Mouse (Mus musculus) limb, embryonic 11.5 days (tissue): ENCODE data around the gene Fars2. TPM values are rescaled to one million over a fixed set of nuclear protein-coding genes. Genes with fewer than 3 reads are reported as not detected.
"Not testable (repeated sequence)": the region's sequence is repeated elsewhere in the genome, so short reads cannot be mapped to it uniquely, and the experiment has no call there.

Experiments
- ATAC-seq: fragments of 200-750 bp; cut with Nextera tagmentation; 2 replicates; pipeline ENCODE4 v1.8.0; 2017; ENCODE audit warnings: low read depth; ENCODE audit not compliant: insufficient number of reproducible peaks, low FRiP score, low TSS enrichment
- DNase-seq: peaks from one replicate; pipeline ENCODE4 v3.0.0-alpha.2; 2015; ENCODE audit warnings: low spot score
- H3K27ac ChIP-seq: fragments of 300-500 bp; sonication (generic); replicated peaks from 2 replicates; pipeline ENCODE4 v1.5.1; 2014; ENCODE audit warnings: low read depth, mild to moderate bottlenecking, low read length
- H3K27me3 ChIP-seq: fragments of 300-500 bp; sonication (generic); 2 replicates; pipeline ENCODE4 v1.6.1; 2014; ENCODE audit warnings: mild to moderate bottlenecking, low read length, mixed read lengths; ENCODE audit not compliant: control insufficient read depth, insufficient read depth
- H3K36me3 ChIP-seq: fragments of 300-500 bp; sonication (generic); 2 replicates; pipeline ENCODE4 v1.6.1; 2014; ENCODE audit warnings: mild to moderate bottlenecking, low read length, moderate library complexity, mixed read lengths; ENCODE audit not compliant: control insufficient read depth, insufficient read depth
- H3K4me1 ChIP-seq: fragments of 300-500 bp; sonication (generic); 2 replicates; pipeline ENCODE4 v1.6.1; 2014; ENCODE audit warnings: low read length, mixed read lengths; ENCODE audit not compliant: control insufficient read depth, insufficient read depth
- H3K4me2 ChIP-seq: fragments of 300-500 bp; sonication (generic); 2 replicates; pipeline ENCODE4 v1.6.1; 2014; ENCODE audit warnings: low read depth, mild to moderate bottlenecking, moderate library complexity; ENCODE audit not compliant: severe bottlenecking
- H3K4me3 ChIP-seq: fragments of 300-500 bp; sonication (generic); 2 replicates; pipeline ENCODE4 v1.5.1; 2014; ENCODE audit warnings: low read depth, low read length
- H3K9ac ChIP-seq: fragments of 300-500 bp; sonication (generic); 2 replicates; pipeline ENCODE4 v1.6.1; 2014; ENCODE audit warnings: mild to moderate bottlenecking, low read length
- H3K9me3 ChIP-seq: fragments of 300-500 bp; sonication (generic); 2 replicates; pipeline ENCODE4 v1.6.1; 2016; ENCODE audit warnings: low read length; ENCODE audit not compliant: control insufficient read depth
- WGBS: fragments of 180-500 bp; shearing (Covaris S2); extraction: QIAGEN DNeasy Blood & Tissue Kit; methylation state at CpG from one replicate; pipeline ENCODE4 v1.1.7; 2014; 5-methylcytosine and 5-hydroxymethylcytosine counted together
- polyA plus RNA-seq: library from polyadenylated mRNA; unstranded; fragments of >200 nt; fragmentation: Nextera tagmentation; extraction: Ambion mirVana; gene quantifications from 2 replicates; pipeline ENCODE4 v1.2.1, GENCODE M21; 2014

Fars2 gene
- polyA plus RNA-seq, 1 experiment from 2014 or later = 25.9 TPM

DNA sequence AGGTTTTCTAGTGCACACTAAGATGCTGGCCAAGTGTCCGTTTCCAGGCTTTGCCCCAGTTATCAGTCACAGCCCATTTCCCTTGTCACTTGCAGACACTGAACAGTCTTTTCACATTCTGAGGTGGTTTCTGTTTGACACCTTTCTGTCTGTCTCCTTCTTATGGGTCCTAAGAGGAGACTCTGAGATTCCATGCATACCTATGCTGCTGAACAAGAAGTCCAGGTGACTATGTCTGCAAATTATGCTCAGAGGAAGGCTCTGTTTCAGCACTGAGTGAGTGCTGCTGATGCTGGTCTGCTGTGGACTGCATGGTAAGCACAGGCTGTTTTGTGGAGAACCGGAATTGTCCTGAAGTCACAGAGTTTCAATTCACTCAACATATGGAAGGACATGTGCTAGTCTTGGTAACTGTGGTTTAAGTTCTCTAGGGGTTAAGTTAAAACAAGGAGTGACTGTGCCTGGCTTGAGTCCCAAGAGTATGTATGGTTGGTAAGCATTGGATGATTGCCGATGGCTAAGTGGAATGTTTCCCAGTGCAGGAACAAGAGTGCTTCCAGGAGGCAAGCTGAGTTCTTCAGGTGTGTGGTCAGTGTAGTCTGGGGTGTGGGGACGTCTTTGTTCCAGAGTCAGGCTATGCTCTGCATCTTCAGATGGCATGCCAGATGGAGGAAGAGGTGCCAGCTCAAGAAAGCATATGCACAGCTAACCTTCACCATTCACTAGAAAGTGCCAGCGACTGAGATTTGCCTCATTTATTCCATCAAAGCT, 35.7 kb downstream of the Fars2 start:
- Histone ChIP-seq H3K4me1 (no peaks in the 10 kb centered on the region), H3K4me2 (no peak overlapping the region), H3K36me3 (no peaks in the 10 kb centered on the region), H3K9me3 (no peaks in the 10 kb centered on the region), H3K9ac (no peak overlapping the region), H3K4me3 (no peak overlapping the region), H3K27ac (no peak overlapping the region), H3K27me3 (no peaks in the 10 kb centered on the region)
- DNase-seq (no peak), ATAC-seq (no peak)
- 84% methylated on average over 5 of the region's 5 CpGs for WGBS

DNA sequence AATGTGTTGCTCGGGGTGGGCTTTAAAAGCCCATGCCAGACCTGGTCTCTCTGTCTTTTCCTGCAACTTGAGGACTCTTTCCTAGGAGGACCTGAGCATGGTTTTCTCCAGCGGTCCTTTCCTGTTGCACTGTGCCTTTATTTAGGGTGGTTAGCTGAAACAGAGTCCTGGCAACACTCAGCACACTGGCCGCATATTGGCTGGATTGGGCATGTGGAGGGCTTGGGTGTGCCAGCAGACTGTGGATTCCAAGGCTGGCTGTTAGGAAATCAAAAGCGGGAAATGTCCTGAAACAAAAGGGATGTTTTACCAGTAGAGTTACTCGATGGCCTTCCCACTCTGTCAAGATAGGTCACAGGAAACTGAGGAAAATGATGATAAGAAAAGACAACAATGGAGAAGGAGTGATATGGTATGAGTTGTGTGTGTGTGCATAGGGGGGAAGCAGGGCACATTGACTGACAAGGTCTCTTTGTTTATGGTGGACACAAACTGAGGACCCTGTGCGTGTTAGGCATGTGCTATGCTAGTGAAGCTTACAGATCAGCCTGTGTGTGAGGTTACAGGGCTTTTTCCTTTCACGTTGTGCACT, 39.2 kb downstream of the Fars2 start:
- DNase-seq = no peak
- Histone ChIP-seq H3K9ac (no peak overlapping the region), H3K27ac (no peak overlapping the region), H3K4me1 (no peaks in the 10 kb centered on the region), H3K4me2 (no peak overlapping the region), H3K27me3 (no peaks in the 10 kb centered on the region), H3K9me3 (no peaks in the 10 kb centered on the region), H3K36me3 (no peaks in the 10 kb centered on the region), H3K4me3 (no peak overlapping the region)
- ATAC-seq = no peak
- WGBS = 97% methylated on average over 7 of the region's 7 CpGs

DNA sequence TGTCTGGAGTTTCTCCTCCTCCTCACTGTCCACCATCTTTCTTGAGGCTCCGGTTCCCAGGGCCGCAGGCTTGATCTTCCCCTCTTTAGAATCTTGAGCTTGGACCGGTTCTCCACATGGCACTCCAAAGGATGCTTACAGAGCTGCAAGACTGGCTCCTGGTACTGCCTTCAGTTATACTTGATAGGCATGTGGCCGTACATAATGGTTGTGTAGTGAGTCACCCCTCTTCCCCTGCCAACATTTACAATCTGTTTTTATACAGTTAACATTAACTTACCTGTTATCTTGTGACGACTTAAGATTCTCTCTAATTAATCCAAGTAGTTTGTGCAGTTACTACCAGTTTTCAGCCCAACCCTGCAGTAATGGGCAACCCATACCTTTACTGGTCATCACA, 46.2 kb downstream of the Fars2 start:
- no peak overlapping the region for H3K9ac ChIP-seq
- no peak overlapping the region for H3K27ac ChIP-seq
- no peaks in the 10 kb centered on the region for H3K27me3 ChIP-seq
- H3K9me3 ChIP-seq = no peaks in the 10 kb centered on the region
- H3K4me3 ChIP-seq = no peak overlapping the region
- WGBS = 92% methylated on average over 5 of the region's 5 CpGs
- ATAC-seq = no peak
- H3K4me2 ChIP-seq = no peak overlapping the region
- no peak for DNase-seq
- H3K4me1 ChIP-seq = no peaks in the 10 kb centered on the region
- H3K36me3 ChIP-seq = no peaks in the 10 kb centered on the region

DNA sequence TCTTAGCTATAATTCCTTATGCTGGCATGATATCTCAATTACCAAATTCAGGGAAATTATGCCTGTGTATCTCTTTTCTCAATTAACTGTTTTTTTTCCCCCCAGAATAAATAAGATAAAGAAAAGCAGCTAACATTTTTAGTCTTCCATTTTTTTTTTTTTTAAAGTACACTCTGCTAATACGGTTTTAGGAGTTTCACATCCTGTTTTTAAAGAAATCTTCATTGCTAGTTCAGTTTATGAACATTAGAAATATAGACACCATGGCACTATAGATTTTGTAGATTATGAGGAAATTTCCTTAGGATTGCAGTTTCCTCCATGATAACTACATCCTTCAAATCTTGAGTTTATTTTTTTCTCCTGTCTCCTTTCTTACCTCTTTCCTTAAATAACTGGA, 46.7 kb downstream of the Fars2 start:
- Histone ChIP-seq H3K4me3 (no peak overlapping the region), H3K9me3 (no peaks in the 10 kb centered on the region), H3K9ac (no peak overlapping the region), H3K27me3 (no peaks in the 10 kb centered on the region), H3K4me2 (no peak overlapping the region), H3K36me3 (no peaks in the 10 kb centered on the region), H3K27ac (no peak overlapping the region), H3K4me1 (no peaks in the 10 kb centered on the region)
- 96% methylated on average over 1 of the region's 1 CpGs for WGBS
- ATAC-seq (no peak), DNase-seq (no peak)

GRCm38 (mm10) chr13:36172981-36173380, 55.8 kb downstream of the Fars2 start:
- H3K27me3 ChIP-seq, H3K4me1 ChIP-seq, H3K36me3 ChIP-seq, H3K9ac ChIP-seq, H3K4me2 ChIP-seq, H3K4me3 ChIP-seq, ATAC-seq, DNase-seq, H3K9me3 ChIP-seq, H3K27ac ChIP-seq: not testable (repeated sequence)
- WGBS = 66% methylated on average over 2 of the region's 2 CpGs

- Histone ChIP-seq H3K9me3 (no peaks in the 10 kb centered on the region), H3K27me3 (no peaks in the 10 kb centered on the region), H3K4me2 (no peak overlapping the region), H3K36me3 (no peaks in the 10 kb centered on the region), H3K27ac (no peak overlapping the region), H3K4me1 (no peaks in the 10 kb centered on the region), H3K4me3 (no peak overlapping the region), H3K9ac (no peak overlapping the region)
- DNase-seq (no peak), ATAC-seq (no peak)
- 96% methylated on average over 5 of the region's 5 CpGs for WGBS
Measured at GRCm38 (mm10) chr13:36174101-36174500, 56.9 kb downstream of the Fars2 start.

DNA sequence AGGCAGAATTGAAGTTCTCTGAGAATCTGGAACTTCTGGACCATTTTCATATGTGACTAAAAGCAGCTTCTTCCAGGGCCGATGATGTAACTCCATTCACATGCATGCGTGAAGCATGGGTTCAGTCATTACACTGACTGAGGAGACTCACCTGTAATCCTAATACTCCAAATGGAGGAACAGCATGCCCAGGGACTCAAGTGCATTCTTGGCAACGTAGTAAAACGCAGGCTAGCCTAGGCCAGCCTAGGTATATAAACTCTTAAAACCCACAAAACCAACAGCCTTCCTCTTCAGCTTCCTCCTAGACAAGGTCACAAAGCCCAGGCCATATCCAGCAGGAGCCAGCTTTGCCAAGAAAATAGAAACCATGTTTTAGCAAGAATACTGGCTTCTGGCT, 57.6 kb downstream of the Fars2 start:
- 94% methylated on average over 4 of the region's 4 CpGs for WGBS
- no peak for ATAC-seq

DNA sequence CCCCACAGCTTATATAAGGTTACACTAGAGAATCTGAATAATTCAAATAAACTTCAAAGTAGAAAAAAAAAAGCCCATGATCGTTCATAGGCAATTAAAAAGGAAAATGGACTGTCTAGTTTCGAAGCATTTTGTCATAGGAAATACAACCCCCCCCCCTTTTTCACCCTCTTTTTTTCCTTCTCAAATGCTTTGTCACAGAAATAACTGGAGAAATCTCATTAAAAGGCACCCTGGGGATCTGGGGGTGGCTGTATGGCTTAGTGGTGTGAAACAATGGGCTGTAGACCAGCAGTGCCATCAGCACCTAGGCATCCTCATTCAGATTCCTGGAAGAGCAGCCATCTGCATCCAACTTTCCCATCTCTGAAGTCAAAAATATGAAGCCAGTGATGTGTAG, 64.0 kb downstream of the Fars2 start:
- H3K9me3 ChIP-seq = no peaks in the 10 kb centered on the region
- no peak overlapping the region for H3K9ac ChIP-seq
- no peak overlapping the region for H3K4me3 ChIP-seq
- DNase-seq (no peak), ATAC-seq (no peak)
- H3K4me2 ChIP-seq = no peak overlapping the region
- no peaks in the 10 kb centered on the region for H3K4me1 ChIP-seq
- no peak overlapping the region for H3K27ac ChIP-seq
- WGBS = 88% methylated on average over 2 of the region's 2 CpGs
- H3K36me3 ChIP-seq = no peaks in the 10 kb centered on the region
- H3K27me3 ChIP-seq = no peaks in the 10 kb centered on the region

More for the DNA sequence above, 57.6 kb downstream of the Fars2 start:
- no peaks in the 10 kb centered on the region for H3K36me3 ChIP-seq
- no peak overlapping the region for H3K27ac ChIP-seq
- no peak overlapping the region for H3K4me2 ChIP-seq
- no peak for DNase-seq
- no peak overlapping the region for H3K9ac ChIP-seq
- no peaks in the 10 kb centered on the region for H3K27me3 ChIP-seq
- no peaks in the 10 kb centered on the region for H3K9me3 ChIP-seq
- no peaks in the 10 kb centered on the region for H3K4me1 ChIP-seq
- no peak overlapping the region for H3K4me3 ChIP-seq
